Mouse (Mus musculus): ENCODE measurements at regions not wholly inside any gene's neighbourhood (a gene's known extent, or its start where the extent isn't known, plus 50 kb on each side); places are given as distances from the start of the nearest gene placed in this dataset.

- no peak for DNase-seq (ENCODE audit: low read depth, low spot score)
Measured at GRCm38 (mm10) chr13:78717686-78718431, 518.3 kb upstream of the Nr2f1 start.

- no peak for DNase-seq (ENCODE audit: low read depth, low spot score)
Measured at GRCm38 (mm10) chr13:78717159-78717558, 517.6 kb upstream of the Nr2f1 start.

GRCm38 (mm10) chr13:78704693-78705092, 505.1 kb upstream of the Nr2f1 start:
- DNase-seq (ENCODE audit: low read depth, low spot score), result no peak

- no peak for DNase-seq (ENCODE audit: low read depth, low spot score)
Measured at GRCm38 (mm10) chr13:78697814-78698519, 498.4 kb upstream of the Nr2f1 start.

GRCm38 (mm10) chr13:78679255-78679895, 479.8 kb upstream of the Nr2f1 start:
- DNase-seq (ENCODE audit: low read depth, low spot score), result peak; percentile 11

GRCm38 (mm10) chr13:78678241-78678640, 478.7 kb upstream of the Nr2f1 start:
- no peak for DNase-seq (ENCODE audit: low read depth, low spot score)

GRCm38 (mm10) chr13:78658285-78658684, 458.7 kb upstream of the Nr2f1 start:
- DNase-seq (ENCODE audit: low read depth, low spot score), result no peak

- DNase-seq (ENCODE audit: low read depth, low spot score), result no peak
Measured at GRCm38 (mm10) chr13:78656766-78657165, 457.2 kb upstream of the Nr2f1 start.

GRCm38 (mm10) chr13:78656196-78656595, 456.6 kb upstream of the Nr2f1 start:
- no peak for DNase-seq (ENCODE audit: low read depth, low spot score)

- no peak for DNase-seq (ENCODE audit: low read depth, low spot score)
Measured at GRCm38 (mm10) chr13:78650824-78651223, 451.3 kb upstream of the Nr2f1 start.

- no peak for DNase-seq (ENCODE audit: low read depth, low spot score)
Measured at GRCm38 (mm10) chr13:78644556-78644955, 445.0 kb upstream of the Nr2f1 start.

GRCm38 (mm10) chr13:78643023-78643422, 443.5 kb upstream of the Nr2f1 start:
- no peak for DNase-seq (ENCODE audit: low read depth, low spot score)

- no peak for DNase-seq (ENCODE audit: low read depth, low spot score)
Measured at GRCm38 (mm10) chr13:78642443-78642729, 442.8 kb upstream of the Nr2f1 start.

- no peak for DNase-seq (ENCODE audit: low read depth, low spot score)
Measured at GRCm38 (mm10) chr13:78641687-78642442, 442.3 kb upstream of the Nr2f1 start.

- no peak for DNase-seq (ENCODE audit: low read depth, low spot score)
Measured at GRCm38 (mm10) chr13:78640340-78640739, 440.8 kb upstream of the Nr2f1 start.

- DNase-seq (ENCODE audit: low read depth, low spot score), result no peak
Measured at GRCm38 (mm10) chr13:78638462-78638861, 438.9 kb upstream of the Nr2f1 start.

- no peak for DNase-seq (ENCODE audit: low read depth, low spot score)
Measured at GRCm38 (mm10) chr13:78631609-78632008, 432.1 kb upstream of the Nr2f1 start.

- DNase-seq (ENCODE audit: low read depth, low spot score), result peak; percentile 83
Measured at GRCm38 (mm10) chr13:78629041-78629727, 429.6 kb upstream of the Nr2f1 start.

GRCm38 (mm10) chr13:78623652-78624051, 424.1 kb upstream of the Nr2f1 start:
- DNase-seq (ENCODE audit: low read depth, low spot score), result peak; percentile 72

GRCm38 (mm10) chr13:78602861-78603211, 403.3 kb upstream of the Nr2f1 start:
- no peak for DNase-seq (ENCODE audit: low read depth, low spot score)

- DNase-seq (ENCODE audit: low read depth, low spot score), result no peak
Measured at GRCm38 (mm10) chr13:78602211-78602860, 402.8 kb upstream of the Nr2f1 start.

All from forelimb bud, embryonic 11.5 days (tissue).